Mouse (Mus musculus): ENCODE data around the gene Amdhd2.

Gene Amdhd2

GRCm38 (mm10) chr17:24119446-24119845, 44.1 kb downstream of the Amdhd2 start:
- intact Hi-C loops (cut with DNase I) = no loop called here

GRCm38 (mm10) chr17:24113031-24113430, 50.5 kb downstream of the Amdhd2 start:
- intact Hi-C loops (cut with DNase I) = no loop called here

- intact Hi-C loops (cut with DNase I) = no loop called here
These were observed 52.3 kb downstream of the Amdhd2 start for GRCm38 (mm10) chr17:24111256-24111655.

GRCm38 (mm10) chr17:24108896-24109295, 54.7 kb downstream of the Amdhd2 start:
- intact Hi-C loops (cut with DNase I) = no loop called here

Data from adrenal gland (tissue).